Mouse (Mus musculus) embryo, embryonic 9.5 days (tissue): Measurements from ENCODE around the gene Ifna16.

Source experiments
- DNase-seq: peaks from one replicate; pipeline ENCODE4 v3.0.0-alpha.2; 2017; ENCODE audit errors: extremely low spot score

Ifna16 gene

GRCm38 (mm10) chr4:88676824-88677223 lies at the start of gene Ifna16:
Gene Ifna16 (minus strand): TSS chr4:88676924.
- no peak for DNase-seq

- no peak for DNase-seq
These were observed 46.9 kb upstream of the Ifna16 start for GRCm38 (mm10) chr4:88723497-88724090.

GRCm38 (mm10) chr4:88721791-88722721 lies 45.3 kb upstream of the Ifna16 start, which contains the start of the genes Gm26566 and Klhl9:
Gene Gm26566 (plus strand): TSS chr4:88721805.
Gene Klhl9 (minus strand): TSS chr4:88722465.
- DNase-seq = peak; percentile 96

GRCm38 (mm10) chr4:88718715-88719114 lies 42.0 kb upstream of the Ifna16 start:
- no peak for DNase-seq

GRCm38 (mm10) chr4:88715059-88715458 lies 38.3 kb upstream of the Ifna16 start:
- no peak for DNase-seq

- DNase-seq = no peak
These were observed 37.6 kb upstream of the Ifna16 start for GRCm38 (mm10) chr4:88714281-88714680.

- no peak for DNase-seq
These were observed 30.6 kb upstream of the Ifna16 start for GRCm38 (mm10) chr4:88707128-88707826.

- no peak for DNase-seq
These were observed 29.2 kb upstream of the Ifna16 start for GRCm38 (mm10) chr4:88705924-88706323.

GRCm38 (mm10) chr4:88699301-88699700 lies 22.6 kb upstream of the Ifna16 start:
- DNase-seq = no peak

- DNase-seq = no peak
These were observed 22.1 kb upstream of the Ifna16 start for GRCm38 (mm10) chr4:88698781-88699180.

- DNase-seq = no peak
These were observed 21.0 kb upstream of the Ifna16 start for GRCm38 (mm10) chr4:88697753-88698152.

GRCm38 (mm10) chr4:88697108-88697507 lies 20.4 kb upstream of the Ifna16 start:
- no peak for DNase-seq

GRCm38 (mm10) chr4:88696237-88696884 lies 19.6 kb upstream of the Ifna16 start:
- peak; percentile 73 for DNase-seq

- DNase-seq = no peak
These were observed 16.7 kb upstream of the Ifna16 start for GRCm38 (mm10) chr4:88693392-88693791.

GRCm38 (mm10) chr4:88692537-88692936 lies 15.8 kb upstream of the Ifna16 start:
- no peak for DNase-seq

- DNase-seq = no peak
These were observed 14.5 kb upstream of the Ifna16 start, which contains the start of gene Ifnab for GRCm38 (mm10) chr4:88691259-88691658. Gene Ifnab (minus strand): TSS chr4:88691359.

- no peak for DNase-seq
These were observed 7.1 kb upstream of the Ifna16 start, which contains the start of gene Ifna2 for GRCm38 (mm10) chr4:88683812-88684211. Gene Ifna2 (minus strand): TSS chr4:88683912.

GRCm38 (mm10) chr4:88681353-88681752 lies 4.6 kb upstream of the Ifna16 start:
- no peak for DNase-seq

- DNase-seq = peak; percentile 5
These were observed 3.6 kb upstream of the Ifna16 start for GRCm38 (mm10) chr4:88680362-88680761.

GRCm38 (mm10) chr4:88655461-88655860 lies 21.3 kb downstream of the Ifna16 start:
- no peak for DNase-seq

- no peak for DNase-seq
These were observed 23.1 kb downstream of the Ifna16 start for GRCm38 (mm10) chr4:88653644-88654043.

- no peak for DNase-seq
These were observed 32.4 kb downstream of the Ifna16 start, which contains the start of gene Ifna13 for GRCm38 (mm10) chr4:88644359-88644758. Gene Ifna13 (minus strand): TSS chr4:88644459.
